Mouse (Mus musculus) lung, postnatal 25 days (tissue): Measurements from ENCODE around the gene Hs6st1.

Experiments
- DNase-seq: peaks from one replicate; pipeline ENCODE4 v3.0.0; 2022; ENCODE audit warnings: low spot score

The Hs6st1 gene

GRCm38 (mm10) chr1:36064861-36065760 lies 3.1 kb upstream of the Hs6st1 start:
- DNase-seq: peak; percentile 93

DNA sequence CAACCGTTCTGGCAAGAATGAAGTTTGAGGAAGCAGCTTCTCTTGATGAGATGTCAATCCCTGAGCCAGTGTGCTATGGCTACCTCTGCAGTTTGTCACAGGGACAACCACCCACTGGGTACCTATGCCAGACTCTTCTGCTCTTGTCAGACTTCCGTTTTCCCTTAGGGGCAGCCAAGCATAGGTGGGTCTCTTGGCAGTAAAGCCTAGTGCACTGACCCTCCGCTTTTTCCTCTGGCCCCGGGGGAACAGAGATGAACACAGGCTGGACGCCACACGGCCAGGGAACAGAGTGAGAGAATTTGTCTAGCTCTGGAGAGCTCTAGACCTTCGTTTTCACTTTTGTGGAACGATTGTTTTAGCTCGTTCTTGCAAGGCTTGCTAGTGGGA lies 2.4 kb upstream of the Hs6st1 start:
- no peak for DNase-seq

- DNase-seq: no peak
These were observed 1.8 kb upstream of the Hs6st1 start for GRCm38 (mm10) chr1:36066216-36066980.

DNA sequence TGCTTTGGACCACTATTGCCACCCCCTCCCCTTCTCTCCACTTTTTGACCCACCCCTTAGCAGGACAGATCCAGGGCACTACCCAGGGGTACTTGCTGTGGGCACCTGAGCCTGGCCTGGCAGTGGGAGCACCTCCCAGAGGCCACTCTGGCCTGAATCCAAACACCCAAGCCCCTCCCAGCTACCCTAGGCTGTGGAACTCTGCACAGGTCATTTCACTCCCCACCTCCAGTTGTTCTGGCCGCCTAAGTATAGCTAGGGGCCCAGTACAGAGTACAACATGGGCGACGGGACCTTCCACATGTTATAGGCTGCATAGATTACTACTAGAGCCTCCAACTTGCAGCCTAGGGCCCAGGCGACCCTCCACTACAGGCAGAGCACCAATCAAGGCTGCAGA lies 999 bp upstream of the Hs6st1 start:
- no peak for DNase-seq

DNA sequence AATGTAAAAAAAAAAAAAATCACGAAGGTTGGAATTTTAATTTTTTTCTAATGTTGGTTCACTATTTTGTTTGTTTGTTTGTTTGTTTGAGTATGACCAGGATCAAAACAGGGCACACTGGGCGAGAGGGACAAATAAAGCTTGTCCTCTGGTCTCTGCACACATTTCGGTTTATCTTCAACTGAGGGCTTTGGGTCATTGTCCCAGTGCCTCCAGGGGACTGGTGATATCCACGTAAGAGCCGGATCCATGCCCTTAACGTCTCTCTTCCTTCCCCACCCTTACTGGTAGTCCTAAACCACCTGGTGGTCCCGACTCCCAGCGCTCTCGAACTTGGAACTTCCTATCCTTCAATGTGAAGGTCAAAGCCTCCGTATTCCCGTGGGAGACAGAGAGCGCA lies 589 bp upstream of the Hs6st1 start:
- DNase-seq: no peak

- no peak for DNase-seq
These were observed 426 bp downstream of the Hs6st1 start for GRCm38 (mm10) chr1:36068531-36069120.

DNA sequence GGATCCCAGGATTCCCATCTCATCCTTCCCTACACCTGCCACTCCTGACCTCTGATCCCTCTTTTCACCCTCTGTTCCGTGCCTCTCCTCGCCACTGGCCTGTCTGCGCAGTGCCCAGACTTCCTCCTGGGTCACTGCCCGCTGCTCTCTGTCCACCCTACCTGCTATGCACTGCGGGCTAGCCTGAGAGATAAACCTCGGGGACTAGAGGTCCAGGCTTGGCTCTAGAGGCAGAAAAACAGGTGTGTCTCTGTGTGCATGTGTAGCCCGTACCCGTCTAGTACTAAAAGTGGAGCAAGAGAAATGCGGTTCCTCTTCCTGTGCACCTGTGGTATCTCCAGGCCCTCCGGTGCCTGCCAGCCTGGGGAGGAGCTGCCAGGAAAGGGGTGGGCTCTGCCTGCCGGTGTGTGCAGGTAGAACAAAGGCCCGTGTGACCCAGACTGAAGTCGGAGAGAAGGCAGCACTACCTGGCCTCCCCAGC lies 1.1 kb downstream of the Hs6st1 start:
- DNase-seq: no peak

- DNase-seq: no peak
These were observed 2.0 kb downstream of the Hs6st1 start for GRCm38 (mm10) chr1:36070190-36070589.

- no peak for DNase-seq
These were observed 2.5 kb downstream of the Hs6st1 start for GRCm38 (mm10) chr1:36070740-36071139.

GRCm38 (mm10) chr1:36071176-36071575 lies 3.0 kb downstream of the Hs6st1 start:
- no peak for DNase-seq

DNA sequence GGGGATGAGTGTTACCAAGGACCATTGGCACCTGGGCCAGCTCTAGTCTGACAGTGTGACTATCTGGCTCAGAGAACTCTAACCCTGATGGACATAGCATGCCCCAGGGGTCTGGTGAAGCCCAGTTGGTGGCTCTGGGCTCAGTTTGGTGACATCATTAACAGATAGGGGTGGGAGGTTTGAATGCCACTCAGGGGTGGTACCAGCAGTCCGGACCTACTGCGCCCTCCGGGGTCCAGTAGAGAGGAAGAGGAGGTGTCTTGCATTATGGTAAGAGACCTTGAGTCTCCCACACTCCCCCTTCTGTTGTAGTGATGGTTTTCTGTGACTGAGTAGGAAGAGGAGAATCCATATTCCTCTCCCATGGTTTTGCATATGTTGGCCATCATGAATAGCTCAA lies 3.4 kb downstream of the Hs6st1 start:
- no peak for DNase-seq

DNA sequence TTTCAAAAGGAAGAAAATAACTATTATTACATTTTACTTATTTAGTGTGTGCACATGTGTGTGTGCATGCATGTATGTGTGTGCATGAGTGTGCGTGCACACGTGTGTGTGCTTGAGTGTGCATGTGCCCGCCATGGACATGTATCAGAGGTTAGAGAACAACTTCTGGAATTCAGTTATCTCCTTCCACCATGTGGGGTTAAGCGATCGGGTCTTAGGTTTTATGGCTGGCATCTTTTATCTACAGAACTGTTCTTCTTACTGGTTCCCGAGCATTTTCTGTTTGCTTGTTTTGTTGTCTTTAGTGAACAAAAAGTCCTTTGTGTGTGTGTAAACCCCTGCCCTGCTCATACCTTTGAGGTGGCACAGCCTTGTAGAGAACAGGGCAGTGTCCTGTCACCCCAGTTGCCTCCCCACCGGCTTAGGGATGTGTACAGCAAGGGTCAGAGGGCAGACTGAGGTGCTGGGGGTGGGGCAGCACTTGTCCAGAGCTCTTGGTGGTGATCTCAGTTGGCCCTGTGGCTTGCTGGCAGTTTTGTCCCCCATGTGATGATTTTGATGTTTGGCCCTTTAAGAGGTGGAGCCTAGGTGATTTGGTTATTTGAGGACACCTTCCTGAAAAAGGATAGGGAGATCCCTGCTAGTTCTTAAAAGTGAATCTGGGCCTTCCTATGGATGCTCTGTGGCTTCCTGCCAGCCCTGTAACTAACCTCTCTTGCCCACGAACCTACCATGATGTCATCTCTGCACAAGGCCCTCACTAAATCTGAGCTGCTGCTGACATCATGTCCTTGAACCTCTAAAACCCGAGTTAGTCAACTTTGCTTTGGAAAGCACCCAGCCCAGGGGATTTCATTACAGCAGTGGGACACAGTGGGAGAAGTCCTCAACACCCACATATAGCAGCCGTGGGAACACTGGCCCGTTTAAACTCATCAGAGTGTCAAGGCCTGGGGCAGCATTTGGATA lies 4.7 kb downstream of the Hs6st1 start:
- DNase-seq: no peak

DNA sequence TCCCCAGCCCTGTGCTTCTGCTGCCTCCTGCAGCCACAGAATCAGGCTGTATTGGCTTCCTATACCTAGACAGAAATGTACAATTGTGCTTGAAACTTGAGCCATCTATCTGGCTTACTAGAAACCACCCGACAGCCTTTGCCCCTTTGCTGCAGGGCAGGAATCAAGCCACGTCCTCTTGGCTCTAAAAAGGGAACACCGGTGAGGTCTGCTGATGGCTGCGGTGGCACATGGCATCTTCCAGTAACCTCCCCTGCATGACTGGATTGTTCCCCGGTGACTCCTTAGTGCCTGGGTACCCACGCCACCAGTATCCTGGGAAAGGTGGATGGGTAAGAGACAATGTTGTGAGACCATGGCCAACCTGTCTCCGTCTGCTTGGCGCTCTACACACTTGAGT lies 5.4 kb downstream of the Hs6st1 start:
- DNase-seq: no peak

GRCm38 (mm10) chr1:36074197-36074596 lies 6.0 kb downstream of the Hs6st1 start:
- no peak for DNase-seq

GRCm38 (mm10) chr1:36074968-36075367 lies 6.8 kb downstream of the Hs6st1 start:
- DNase-seq: no peak

GRCm38 (mm10) chr1:36075652-36076051 lies 7.5 kb downstream of the Hs6st1 start:
- DNase-seq: no peak

DNA sequence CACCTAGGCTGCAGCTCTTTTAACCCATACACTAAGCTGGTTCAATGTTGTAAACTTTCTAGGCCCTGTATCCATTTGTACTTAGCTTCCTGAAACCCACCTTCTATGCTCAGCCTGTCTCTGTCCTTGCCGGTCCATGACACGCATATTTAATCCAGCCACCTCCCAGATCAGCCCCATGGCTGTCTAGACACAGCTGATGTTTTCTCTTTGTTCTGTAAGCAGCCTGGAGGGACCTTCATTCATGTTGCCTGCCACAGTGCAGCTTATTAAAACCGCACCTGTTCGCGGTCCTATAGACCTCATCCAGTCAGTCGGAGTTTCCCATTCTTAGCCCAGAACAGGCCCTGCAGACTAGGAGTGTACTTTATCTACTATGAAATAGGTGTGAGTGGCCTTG lies 8.9 kb downstream of the Hs6st1 start:
- no peak for DNase-seq

DNA sequence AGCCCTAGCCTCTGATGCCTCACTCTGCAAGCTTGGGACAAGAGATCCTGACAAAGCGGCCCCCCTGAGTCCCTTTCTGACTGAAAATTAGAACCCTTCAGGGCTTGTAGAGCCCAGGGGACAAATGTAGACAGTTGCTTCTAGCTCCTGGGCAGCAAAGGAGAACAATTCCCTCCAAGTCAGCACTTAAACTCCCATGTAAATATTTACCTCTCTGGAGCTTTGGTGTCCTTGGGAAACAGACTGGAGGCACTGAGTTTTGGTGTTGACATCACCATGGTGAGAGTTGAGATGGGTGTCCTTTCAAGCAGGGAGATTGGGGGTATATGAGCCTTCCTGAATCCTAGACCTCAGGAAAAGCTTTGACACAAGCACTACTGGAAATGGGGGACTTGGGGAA lies 10.1 kb downstream of the Hs6st1 start:
- no peak for DNase-seq

- no peak for DNase-seq
These were observed 11.5 kb downstream of the Hs6st1 start for GRCm38 (mm10) chr1:36079679-36080078.

DNA sequence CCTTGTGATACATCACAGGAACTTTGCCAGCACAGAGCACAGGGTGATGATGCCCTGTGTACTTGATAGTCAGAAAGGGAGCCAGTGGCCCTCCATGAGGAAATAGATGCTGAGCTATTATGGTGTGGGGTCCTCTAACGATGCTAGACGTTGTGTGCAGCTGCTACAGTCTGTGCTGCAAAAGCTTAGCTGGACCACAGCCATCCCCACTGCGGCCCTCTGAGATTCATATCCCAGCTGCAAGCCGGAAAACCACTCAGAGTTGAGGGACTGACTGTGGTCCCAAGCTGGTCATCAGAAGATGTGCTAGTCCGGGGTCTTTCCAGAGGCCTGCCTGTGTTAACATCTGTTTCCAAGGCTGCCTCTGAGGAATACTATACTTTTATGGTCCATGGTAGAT lies 12.8 kb downstream of the Hs6st1 start:
- DNase-seq: no peak

GRCm38 (mm10) chr1:36082184-36082583 lies 14.0 kb downstream of the Hs6st1 start:
- DNase-seq: no peak

GRCm38 (mm10) chr1:36083554-36083953 lies 15.4 kb downstream of the Hs6st1 start:
- no peak for DNase-seq
